Comparison of ENCODE assay signal across 10 mouse cellular contexts in genomic region chr4:13240645-13241044, GRCm38 (mm10).
DNase-seq lines count a peak whose midpoint lies in the region; TF ChIP-seq lines count a peak whose summit lies in the region.
"Had no signal": no experiment of that assay in that cellular context is flagged by ENCODE, and none has a peak within 500 bp of the region (broad histone marks: within the 10 kb centered on the region; RNA-seq: fewer than 3 reads in every experiment).

No protein-coding gene starts in this region.

- no peak overlapping the region for H3K4me3 ChIP-seq in thymus, adult 2 months (ENCODE audit: control insufficient read depth, insufficient read depth, low read length)
- H3K4me3 ChIP-seq: erythroblast, embryonic 14.5 days; neural tube, embryonic 12.5 days had no signal

- TF ChIP-seq POLR2A in thymus, adult 2 months (IDR thresholded peaks at IDR 0.05; ENCODE audit: control insufficient read depth, extremely low read depth, insufficient read depth, low read length, poor library complexity): no peak

- no peaks in the 10 kb centered on the region for H3K4me1 ChIP-seq in thymus, adult 2 months (replicated peaks; ENCODE audit: control insufficient read depth, insufficient read depth, low read length)
- H3K4me1 ChIP-seq: neural tube, embryonic 12.5 days had no signal

- no peak for TF ChIP-seq CTCF in thymus, adult 2 months (IDR thresholded peaks at IDR 0.05; ENCODE audit: borderline replicate concordance, control insufficient read depth, extremely low read depth, insufficient read depth, low read length, poor library complexity)

- H3K27ac ChIP-seq in thymus, adult 2 months (ENCODE audit: control insufficient read depth, insufficient read depth, low read length): no peak overlapping the region
- H3K27ac ChIP-seq: neural tube, embryonic 12.5 days had no signal

- intact Hi-C loops in gastrocnemius, postnatal 36 days (cut with DNase I): no loop called here

- no peaks in the 10 kb centered on the region for H3K36me3 ChIP-seq in thymus, adult 2 months (ENCODE audit: control insufficient read depth, insufficient read depth, low read length)
- H3K36me3 ChIP-seq: neural tube, embryonic 12.5 days had no signal

- WGBS in thymus, adult 2 months: 93% methylated on average over 9 of the region's 9 CpGs

- DNase-seq in gastrocnemius, postnatal 10 days: peak; percentile 9
- no peak for DNase-seq in gastrocnemius, postnatal 36 days
- DNase-seq in embryo, embryonic 9.5 days (ENCODE audit: extremely low spot score): peak; percentile 28
- peak; percentile 40 for DNase-seq in heart, postnatal 4 days
- DNase-seq in lung, postnatal 36 days: peak; percentile 35
- no peak for DNase-seq in thymus, adult 2 months
- no peak for DNase-seq in spleen, adult 18-20 months
- no peak for DNase-seq in layer of hippocampus, adult 18-20 months (ENCODE audit: low spot score in 2 of 2)

- H3K27me3 ChIP-seq in thymus, adult 2 months (ENCODE audit: control insufficient read depth, insufficient read depth, low read length): no peaks in the 10 kb centered on the region
- H3K27me3 ChIP-seq: neural tube, embryonic 12.5 days had no signal

Comparison
In these comparisons a context has a peak if more than half of its experiments do, and no peak if none do; other contexts are left out.
1. DNase-seq: peak in gastrocnemius, postnatal 10 days (single experiment), embryo, embryonic 9.5 days (single experiment), heart, postnatal 4 days (single experiment) and lung, postnatal 36 days (single experiment); none in gastrocnemius, postnatal 36 days (0 of 2), thymus, adult 2 months (single experiment), spleen, adult 18-20 months (0 of 2) and layer of hippocampus, adult 18-20 months (0 of 2).